Mouse (Mus musculus): ENCODE results near the gene Gm20388. TPM values are rescaled to one million over a fixed set of nuclear protein-coding genes. Genes with fewer than 3 reads are reported as not detected.

Gm20388 gene
- total RNA-seq, 1 experiment from 2014 or later, result 3.6 TPM

- DNase-seq, result no peak
These were observed 2750.5 kb downstream of the Gm20388 start for GRCm38 (mm10) chr8:122661138-122661537.

- DNase-seq, result no peak
These were observed 2751.3 kb downstream of the Gm20388 start for GRCm38 (mm10) chr8:122661894-122662293.

GRCm38 (mm10) chr8:122663106-122663505, 2752.5 kb downstream of the Gm20388 start:
- DNase-seq, result no peak

GRCm38 (mm10) chr8:122663670-122664069, 2753.0 kb downstream of the Gm20388 start:
- DNase-seq, result no peak

GRCm38 (mm10) chr8:122665221-122665620, 2754.6 kb downstream of the Gm20388 start:
- DNase-seq, result no peak

GRCm38 (mm10) chr8:122665667-122666316, 2755.2 kb downstream of the Gm20388 start:
- DNase-seq, result peak; percentile 84

- DNase-seq, result peak; percentile 69
These were observed 2755.7 kb downstream of the Gm20388 start for GRCm38 (mm10) chr8:122666338-122666764.

GRCm38 (mm10) chr8:122666827-122667226, 2756.2 kb downstream of the Gm20388 start:
- DNase-seq, result no peak

- peak; percentile 58 for DNase-seq
These were observed 2757.2 kb downstream of the Gm20388 start for GRCm38 (mm10) chr8:122667854-122668253.

GRCm38 (mm10) chr8:122669370-122669769, 2758.7 kb downstream of the Gm20388 start:
- no peak for DNase-seq

- no peak for DNase-seq
These were observed 2759.4 kb downstream of the Gm20388 start for GRCm38 (mm10) chr8:122670001-122670400.

- DNase-seq, result no peak
These were observed 2760.1 kb downstream of the Gm20388 start for GRCm38 (mm10) chr8:122670718-122671117.

- no peak for DNase-seq
These were observed 2761.3 kb downstream of the Gm20388 start for GRCm38 (mm10) chr8:122671894-122672293.

- no peak for DNase-seq
These were observed 2763.3 kb downstream of the Gm20388 start for GRCm38 (mm10) chr8:122673989-122674388.

GRCm38 (mm10) chr8:122674999-122675398, 2764.4 kb downstream of the Gm20388 start:
- DNase-seq, result no peak

- DNase-seq, result no peak
These were observed 2765.2 kb downstream of the Gm20388 start for GRCm38 (mm10) chr8:122675596-122676420.

- DNase-seq, result peak; percentile 54
These were observed 2766.2 kb downstream of the Gm20388 start for GRCm38 (mm10) chr8:122676621-122677480.

GRCm38 (mm10) chr8:122677481-122678021, 2766.9 kb downstream of the Gm20388 start:
- no peak for DNase-seq

GRCm38 (mm10) chr8:122678061-122678895, 2767.6 kb downstream of the Gm20388 start:
- DNase-seq, result peak; percentile 85

GRCm38 (mm10) chr8:122678896-122679210, 2768.2 kb downstream of the Gm20388 start:
- no peak for DNase-seq

GRCm38 (mm10) chr8:122679325-122679920, 2768.8 kb downstream of the Gm20388 start:
- DNase-seq, result no peak
